Mouse (Mus musculus) embryonic fibroblast, embryonic 13.5 days (primary cell): ENCODE results near the gene Rgs4. TPM values are rescaled to one million over a fixed set of nuclear protein-coding genes. Genes with fewer than 3 reads are reported as not detected.

ENCODE experiments used
- H3K27ac ChIP-seq: 2 replicates; pipeline ENCODE4 v1.5.1; 2012; ENCODE audit warnings: low read length, control low read depth, inconsistent platforms; ENCODE audit not compliant: insufficient read depth
- H3K4me1 ChIP-seq: 2 replicates; pipeline ENCODE4 v1.6.1; 2011; ENCODE audit warnings: low read length; ENCODE audit not compliant: control insufficient read depth, insufficient read depth
- H3K4me3 ChIP-seq: 2 replicates; pipeline ENCODE4 v1.5.1; 2011; ENCODE audit warnings: mild to moderate bottlenecking, control low read depth, low read length; ENCODE audit not compliant: insufficient read depth
- CTCF ChIP-seq: IDR thresholded peaks from 2 replicates; pipeline ENCODE4 v1.5.1; 2011; ENCODE audit warnings: mild to moderate bottlenecking, control low read depth, low read length, moderate library complexity, borderline replicate concordance; ENCODE audit not compliant: insufficient read depth
- POLR2A ChIP-seq: IDR thresholded peaks from 2 replicates; pipeline ENCODE4 v1.6.1; 2011; ENCODE audit warnings: low read depth, mild to moderate bottlenecking, control low read depth, low read length, moderate library complexity
- polyA plus RNA-seq: library from polyadenylated mRNA; stranded (reverse); fragments of >200 nt; gene quantifications from 2 replicates; pipeline ENCODE4 v1.2.4, GENCODE M21; 2011; ENCODE audit warnings: low read depth; ENCODE audit not compliant: missing spikeins, insufficient read length

Gene Rgs4
- polyA plus RNA-seq: 12.9 and 18.2 TPM in 2 replicates

DNA sequence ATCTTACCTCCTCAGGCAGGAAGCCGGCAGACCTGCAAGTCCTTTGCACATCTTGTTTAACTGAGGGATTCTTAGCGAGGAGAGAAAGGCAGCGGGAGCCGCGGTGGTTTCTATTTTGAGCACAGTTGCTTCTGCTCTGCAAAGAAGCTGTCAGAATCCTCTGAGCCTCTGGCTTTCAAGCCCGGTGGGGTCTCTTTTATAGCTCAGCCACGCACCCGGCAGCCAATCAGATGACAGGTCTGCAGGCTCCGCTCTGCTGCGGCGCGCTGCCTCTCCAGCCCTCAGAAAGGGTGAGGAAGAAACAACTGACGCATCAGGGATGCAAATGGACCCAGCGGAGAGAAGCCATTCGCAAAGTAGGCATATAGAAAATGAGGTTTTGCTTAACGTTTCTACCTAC is at the start of gene Rgs4:
Rgs4 (minus strand) TSS at position 170 of the 400 bp plus-strand sequence.
- no peak within 1 kb of the TSS for H3K27ac ChIP-seq
- H3K4me3 ChIP-seq: peak within 1 kb of the TSS; percentile 54
- no peaks in the 10 kb centered on the region for H3K4me1 ChIP-seq
- TF ChIP-seq POLR2A (peak; percentile 72), CTCF (no peak)

GRCm38 (mm10) chr1:169792437-169792836 is 45.0 kb upstream of the Rgs4 start:
- TF ChIP-seq CTCF (no peak), POLR2A (no peak)
- Histone ChIP-seq H3K27ac (no peak overlapping the region), H3K4me3 (no peak overlapping the region), H3K4me1 (no peaks in the 10 kb centered on the region)

- peak overlapping the region; percentile 8; the same call in 1 of the 2 replicates for H3K27ac ChIP-seq
- no peak for TF ChIP-seq POLR2A
- no peak for TF ChIP-seq CTCF
- no peaks in the 10 kb centered on the region for H3K4me1 ChIP-seq
- H3K4me3 ChIP-seq: no peak overlapping the region
These were observed 38.5 kb upstream of the Rgs4 start for GRCm38 (mm10) chr1:169785981-169786380.

DNA sequence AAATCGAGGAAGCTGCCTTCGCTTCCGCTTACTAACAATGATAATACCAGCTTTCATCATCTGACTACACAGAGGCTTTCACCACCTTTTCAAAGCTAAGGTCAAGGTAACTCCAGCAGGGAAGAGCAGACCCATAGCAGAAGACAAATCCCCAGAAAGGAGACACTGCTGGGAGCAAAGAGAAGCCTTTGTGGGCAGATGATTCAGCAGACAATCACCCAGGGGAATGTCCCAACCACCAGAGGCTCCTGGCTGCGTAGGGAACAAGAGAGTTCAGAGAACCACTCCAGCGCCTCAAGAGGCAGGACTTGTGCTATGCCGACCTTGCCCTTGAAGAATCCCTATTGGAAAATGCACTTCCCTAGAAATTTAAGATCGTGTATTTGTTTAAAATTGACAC is 29.1 kb upstream of the Rgs4 start:
- H3K4me3 ChIP-seq: no peak overlapping the region
- H3K27ac ChIP-seq: no peak overlapping the region
- TF ChIP-seq CTCF: no peak
- TF ChIP-seq POLR2A: no peak
- H3K4me1 ChIP-seq: no peaks in the 10 kb centered on the region

DNA sequence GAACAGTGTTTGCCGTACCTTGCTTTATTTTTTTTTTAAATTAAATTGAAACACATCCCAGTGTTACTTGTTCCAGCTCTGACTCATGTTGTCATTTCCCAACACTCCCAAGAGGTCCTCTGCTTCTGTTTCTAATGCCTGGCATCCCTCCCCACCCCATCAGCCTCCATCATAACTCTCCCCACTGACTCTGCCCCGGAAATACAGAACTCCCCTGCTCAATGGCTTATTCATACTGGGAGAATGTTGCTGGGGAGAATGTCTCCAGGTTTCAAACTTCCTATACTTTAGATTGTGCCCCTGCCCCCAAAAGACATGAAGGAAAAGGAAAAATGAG is 17.1 kb upstream of the Rgs4 start:
- Histone ChIP-seq H3K27ac (peak overlapping the region; percentile 57), H3K4me3 (no peak overlapping the region), H3K4me1 (peaks cover 13% of the 10 kb centered on the region)
- no peak for TF ChIP-seq CTCF
- no peak for TF ChIP-seq POLR2A

- peak overlapping the region; percentile 44; the same call in 1 of the 2 replicates for H3K27ac ChIP-seq
- H3K4me3 ChIP-seq: no peak overlapping the region
- TF ChIP-seq CTCF: no peak
- no peak for TF ChIP-seq POLR2A
- H3K4me1 ChIP-seq: peaks cover 13% of the 10 kb centered on the region
These were observed 16.6 kb upstream of the Rgs4 start for GRCm38 (mm10) chr1:169763858-169764618.

DNA sequence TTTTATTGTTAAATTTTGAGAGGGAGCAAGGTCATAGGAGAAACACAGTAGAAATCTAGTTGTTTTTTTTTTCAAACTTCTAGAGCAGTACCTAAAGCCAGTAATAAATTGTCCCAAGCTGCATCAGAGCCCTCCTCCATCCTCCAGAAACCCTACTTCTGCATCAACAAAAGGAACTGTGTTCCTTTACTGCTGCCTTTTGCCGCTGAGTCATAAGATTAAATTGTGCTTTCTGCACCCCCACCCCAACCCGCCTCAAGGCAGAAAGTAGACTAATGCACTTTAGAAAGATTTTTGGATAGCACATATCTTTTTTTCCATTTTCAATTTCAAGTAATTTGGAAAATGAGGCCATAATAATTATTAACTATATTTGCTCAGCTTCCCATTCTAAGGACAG is 15.1 kb upstream of the Rgs4 start:
- H3K4me1 ChIP-seq: peaks cover 13% of the 10 kb centered on the region
- H3K27ac ChIP-seq: peak overlapping the region; percentile 49; the same call in 1 of the 2 replicates
- no peak for TF ChIP-seq POLR2A
- no peak for TF ChIP-seq CTCF
- no peak overlapping the region for H3K4me3 ChIP-seq

GRCm38 (mm10) chr1:169756532-169756931 is 9.1 kb upstream of the Rgs4 start:
- H3K4me3 ChIP-seq: no peak overlapping the region
- TF ChIP-seq CTCF (no peak), POLR2A (no peak)
- no peaks in the 10 kb centered on the region for H3K4me1 ChIP-seq
- no peak overlapping the region for H3K27ac ChIP-seq

DNA sequence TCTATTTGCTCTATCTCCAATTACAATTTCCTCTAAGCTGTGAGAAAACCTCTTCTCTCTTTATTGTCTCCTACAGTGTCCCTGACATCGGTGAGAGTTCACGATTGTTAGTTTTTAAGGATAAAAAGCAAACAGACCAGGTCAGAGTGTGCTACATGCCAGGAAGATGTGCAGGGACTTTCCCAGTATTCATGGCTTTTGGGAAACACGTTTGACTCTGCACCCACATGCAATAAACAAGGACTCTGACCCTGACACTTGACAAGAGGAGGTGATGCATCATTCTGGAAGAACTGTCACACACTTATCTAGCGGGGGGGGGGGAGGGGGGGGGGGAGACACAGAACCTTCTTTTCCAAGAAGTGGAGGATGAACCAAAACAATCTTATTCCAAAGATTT is 5.0 kb upstream of the Rgs4 start:
- no peak for TF ChIP-seq CTCF
- TF ChIP-seq POLR2A: no peak
- Histone ChIP-seq H3K27ac (no peak overlapping the region), H3K4me3 (no peak overlapping the region), H3K4me1 (no peaks in the 10 kb centered on the region)

DNA sequence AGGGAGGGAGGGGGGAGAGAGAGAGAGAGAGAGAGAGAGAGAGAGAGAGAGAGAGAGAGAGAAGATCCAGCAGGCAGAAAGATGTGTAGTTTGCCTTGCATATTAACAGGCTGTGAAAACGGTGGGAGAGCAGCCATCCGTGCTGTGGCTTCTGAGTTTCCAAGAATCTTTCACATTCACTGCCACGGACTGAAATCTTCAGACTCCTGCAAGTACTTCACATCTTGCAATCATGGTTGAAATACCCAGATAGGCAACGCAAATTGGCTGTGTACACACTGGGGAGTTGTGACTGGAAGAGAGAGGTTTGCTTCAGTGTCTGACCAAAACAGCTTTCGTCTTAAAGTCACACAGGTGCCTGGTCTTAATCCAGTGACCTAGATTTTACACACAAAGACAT is 997 bp upstream of the Rgs4 start:
- Histone ChIP-seq H3K4me3 (no peak overlapping the region), H3K27ac (no peak overlapping the region), H3K4me1 (no peaks in the 10 kb centered on the region)
- no peak for TF ChIP-seq POLR2A
- TF ChIP-seq CTCF: no peak
